Mouse (Mus musculus): ENCODE measurements around the gene Trpt1.
A peak's percentile ranks its signal among the peaks of the same experiment; 100 is the strongest.

Trpt1 gene

DNA sequence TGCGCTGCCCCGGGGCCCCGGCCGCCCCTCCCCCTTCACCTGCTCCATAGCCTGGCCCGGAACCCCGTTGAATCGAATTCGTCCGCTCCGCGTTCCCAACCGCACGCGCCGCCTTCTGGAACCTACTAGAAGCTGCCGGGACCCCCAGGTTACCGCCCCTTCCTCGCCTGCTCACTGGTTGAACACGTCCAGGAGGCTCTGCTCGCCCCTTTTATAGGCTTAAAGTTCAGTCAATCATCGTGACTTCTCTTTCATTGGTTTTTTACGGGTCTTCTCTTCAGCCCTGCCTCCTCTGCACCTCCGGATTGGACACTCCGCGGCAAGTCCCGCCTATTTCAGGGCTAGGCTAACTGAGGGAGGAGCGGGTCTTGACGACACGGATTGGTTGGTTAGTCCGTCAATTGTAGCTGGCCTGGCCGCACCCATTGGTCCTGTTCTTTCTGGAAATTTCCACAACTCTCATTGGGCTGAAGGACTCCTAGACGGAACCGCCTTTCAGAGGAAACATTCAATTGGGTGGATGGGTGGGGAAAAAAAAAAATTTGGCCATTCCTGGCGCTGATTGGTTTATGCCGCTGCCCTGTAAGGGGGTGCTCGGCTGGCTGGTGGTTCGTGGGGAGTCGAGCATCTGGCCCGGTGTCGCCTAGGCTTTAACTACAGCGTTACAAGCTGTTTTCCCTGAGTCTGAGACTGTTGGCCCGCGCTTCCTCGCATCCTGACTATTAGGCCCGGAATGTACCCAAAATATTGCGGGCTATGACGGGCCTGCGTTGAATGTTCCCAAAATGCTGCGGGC lies 44.1 kb downstream of the Trpt1 start, which contains the start of gene Stip1:
Gene Stip1 (minus strand): TSS at position 127 of the 796 bp plus-strand sequence.
- peak; percentile 97 for DNase-seq (ENCODE audit: extremely low spot score, low spot score)

DNA sequence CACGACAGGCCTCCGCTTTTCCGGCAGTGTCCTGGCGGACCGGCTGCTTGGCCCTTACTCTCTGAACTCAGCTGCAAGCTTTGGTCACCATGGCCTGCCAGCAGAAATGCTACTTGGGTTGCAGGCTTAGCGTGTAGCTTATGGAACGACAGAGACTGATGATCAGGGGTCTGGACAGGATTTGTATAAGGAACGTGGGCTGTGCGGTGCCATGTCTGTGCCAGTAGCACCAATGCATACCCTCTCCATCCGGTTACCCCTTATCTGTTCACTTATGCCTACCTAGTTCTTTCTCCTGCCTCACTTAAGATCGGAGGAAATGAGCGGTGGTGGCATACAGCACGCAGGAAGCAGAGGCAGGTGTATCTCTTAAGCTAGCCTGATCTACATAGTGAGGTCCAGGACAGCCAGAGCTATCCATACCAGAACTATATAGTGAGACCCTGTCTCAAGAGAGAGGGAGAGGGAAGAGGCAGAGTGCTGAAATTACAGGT lies 44.8 kb downstream of the Trpt1 start:
- DNase-seq (ENCODE audit: extremely low spot score, low spot score), result no peak

DNA sequence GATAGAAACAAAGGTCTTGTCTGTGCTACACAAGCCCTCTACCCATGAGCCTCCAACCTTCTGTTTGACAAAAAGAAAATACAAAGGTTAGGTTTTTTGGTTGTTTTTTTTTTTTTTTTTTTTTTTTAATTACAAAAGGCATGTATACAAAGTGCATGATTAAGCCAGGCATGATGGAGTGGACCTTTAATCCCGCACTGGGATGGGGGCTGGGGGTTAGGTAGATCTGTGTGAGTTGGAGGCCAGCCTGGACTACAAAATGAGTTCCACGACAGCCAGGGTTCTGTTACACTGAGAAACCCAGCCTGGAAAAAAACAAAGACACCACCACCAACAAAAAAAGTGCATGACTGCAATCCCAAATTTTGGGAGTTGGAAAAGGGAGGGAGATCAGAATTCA lies 45.2 kb downstream of the Trpt1 start:
- no peak for DNase-seq (ENCODE audit: extremely low spot score, low spot score)

DNA sequence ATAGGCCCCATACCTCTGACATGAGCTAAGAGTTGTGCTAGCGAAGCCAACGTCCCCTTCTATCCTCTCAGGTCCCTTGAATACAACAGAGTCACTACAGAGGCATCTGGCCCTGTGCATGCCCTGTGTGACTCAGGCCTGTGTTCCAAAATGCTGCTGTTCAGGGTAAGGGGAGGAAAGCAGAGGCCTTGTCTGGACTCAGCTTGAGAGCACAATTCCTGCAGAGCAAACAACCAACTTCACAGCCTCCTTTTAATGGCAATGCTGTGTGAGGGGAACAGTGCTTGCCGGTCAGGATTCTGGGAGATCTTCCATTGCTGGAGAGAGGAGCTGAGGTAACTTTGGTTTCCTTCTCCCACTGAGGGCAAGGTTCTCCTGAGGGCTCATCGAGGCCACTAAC lies 48.3 kb downstream of the Trpt1 start:
- no peak for DNase-seq (ENCODE audit: extremely low spot score, low spot score)

DNA sequence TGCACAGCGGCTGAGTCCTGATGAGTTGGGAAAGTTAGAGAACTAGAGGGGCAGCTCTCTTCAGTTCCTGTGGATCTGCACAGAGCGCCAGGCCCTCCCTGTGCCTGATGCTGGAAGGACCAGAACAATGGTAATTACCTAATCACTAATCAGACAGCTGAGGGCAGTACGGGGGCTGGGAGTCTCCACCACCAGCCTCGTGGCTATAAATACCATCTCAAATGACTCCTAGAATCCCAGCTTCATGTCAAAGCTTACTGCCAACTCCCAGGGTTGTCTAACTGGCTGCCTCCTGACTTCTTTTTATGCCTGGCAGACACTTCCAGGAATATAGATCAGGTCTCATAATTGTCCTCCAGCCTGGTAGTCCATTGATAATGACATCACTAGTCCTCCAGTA lies 48.8 kb downstream of the Trpt1 start:
- DNase-seq (ENCODE audit: extremely low spot score, low spot score), result no peak
